In the genomic region with DNA sequence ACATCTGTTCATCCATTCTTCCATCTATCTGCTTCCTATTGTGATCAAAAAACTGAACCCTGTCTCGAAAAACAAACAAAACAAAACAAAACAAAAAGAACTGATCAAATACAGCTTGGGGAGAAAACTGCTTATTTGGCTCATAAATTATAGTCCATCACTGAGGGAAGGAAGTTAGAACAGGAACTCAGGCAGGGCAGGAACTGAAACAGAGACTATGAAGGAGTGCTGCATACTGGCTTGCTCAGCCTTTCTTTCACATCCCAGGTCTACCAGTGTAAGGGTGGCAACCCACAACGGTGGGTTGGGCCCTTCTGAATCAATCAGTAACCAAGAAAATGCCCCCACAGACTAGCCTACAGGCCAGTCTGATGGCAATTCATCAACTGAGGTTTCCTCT, we compare ENCODE assay signal across 10 mouse cellular contexts. TPM values are rescaled to one million over a fixed set of nuclear protein-coding genes. Genes with fewer than 3 reads are reported as not detected.
DNase-seq lines count a peak whose midpoint lies in the region; ATAC-seq and TF ChIP-seq lines count a peak whose summit lies in the region.
"Had no signal": no experiment of that assay in that cellular context is flagged by ENCODE, and none has a peak within 500 bp of the region (broad histone marks: within the 10 kb centered on the region; RNA-seq: fewer than 3 reads in every experiment).

No protein-coding gene starts in this region.

- 60% methylated on average over 2 of the region's 2 CpGs for WGBS in kidney, postnatal 0 days
- WGBS in forebrain, embryonic 10.5 days, result 82% methylated on average over 2 of the region's 2 CpGs
- WGBS in limb, embryonic 11.5 days, result 86% methylated on average over 2 of the region's 2 CpGs
- WGBS in neural tube, embryonic 13.5 days, result 82% methylated on average over 2 of the region's 2 CpGs

- TF ChIP-seq CTCF in kidney, postnatal 0 days (IDR thresholded peaks at IDR 0.05; ENCODE audit: low read depth), result no peak

- H3K9me3 ChIP-seq in kidney, postnatal 0 days (replicated peaks; ENCODE audit: low read length), result no peaks in the 10 kb centered on the region
- H3K9me3 ChIP-seq in forebrain, embryonic 10.5 days, result no peaks in the 10 kb centered on the region
- H3K9me3 ChIP-seq in limb, embryonic 11.5 days (ENCODE audit: control insufficient read depth, low read length), result no peaks in the 10 kb centered on the region
- H3K9me3 ChIP-seq in neural tube, embryonic 13.5 days, result no peaks in the 10 kb centered on the region

- H3K4me1 ChIP-seq in kidney, postnatal 0 days (replicated peaks; ENCODE audit: insufficient read depth, low read length), result peaks cover 18% of the 10 kb centered on the region
- peaks cover 31% of the 10 kb centered on the region for H3K4me1 ChIP-seq in forebrain, embryonic 10.5 days
- H3K4me1 ChIP-seq in limb, embryonic 11.5 days (ENCODE audit: control insufficient read depth, insufficient read depth, low read length), result peaks cover 9% of the 10 kb centered on the region; the same call in 1 of the 2 replicates
- H3K4me1 ChIP-seq in neural tube, embryonic 13.5 days (replicated peaks), result peaks cover 25% of the 10 kb centered on the region

- H3K27ac ChIP-seq in kidney, postnatal 0 days, result peak overlapping the region; percentile 93
- peak overlapping the region; percentile 93 for H3K27ac ChIP-seq in forebrain, embryonic 10.5 days
- H3K27ac ChIP-seq in limb, embryonic 11.5 days (replicated peaks; ENCODE audit: low read depth, low read length), result no peak overlapping the region
- peak overlapping the region; percentile 88 for H3K27ac ChIP-seq in neural tube, embryonic 13.5 days (replicated peaks)
- H3K27ac ChIP-seq: macrophage had no signal

- peak overlapping the region; percentile 99 for H3K9ac ChIP-seq in kidney, postnatal 0 days (ENCODE audit: low read depth, low read length)
- H3K9ac ChIP-seq in limb, embryonic 11.5 days (ENCODE audit: low read length), result peak overlapping the region; percentile 90
- peak overlapping the region; percentile 99 for H3K9ac ChIP-seq in neural tube, embryonic 13.5 days

- ATAC-seq in kidney, postnatal 0 days (replicated peaks; ENCODE audit: low FRiP score, low read depth), result no peak
- ATAC-seq in limb, embryonic 11.5 days (ENCODE audit: insufficient number of reproducible peaks, low FRiP score, low TSS enrichment, low read depth), result no peak
- ATAC-seq in neural tube, embryonic 13.5 days (ENCODE audit: low read depth), result no peak

- no peaks in the 10 kb centered on the region for H3K36me3 ChIP-seq in kidney, postnatal 0 days (ENCODE audit: insufficient read depth, low read length)
- H3K36me3 ChIP-seq in forebrain, embryonic 10.5 days (replicated peaks), result peaks cover 26% of the 10 kb centered on the region
- H3K36me3 ChIP-seq in limb, embryonic 11.5 days (ENCODE audit: control insufficient read depth, insufficient read depth, low read length), result no peaks in the 10 kb centered on the region; the same call in 1 of the 2 replicates
- H3K36me3 ChIP-seq in neural tube, embryonic 13.5 days, result peaks cover 7% of the 10 kb centered on the region

- H3K4me3 ChIP-seq in kidney, postnatal 0 days (replicated peaks; ENCODE audit: low read depth, low read length), result peak overlapping the region; percentile 94
- H3K4me3 ChIP-seq in forebrain, embryonic 10.5 days, result peak overlapping the region; percentile 94
- peak overlapping the region; percentile 95 for H3K4me3 ChIP-seq in limb, embryonic 11.5 days (ENCODE audit: low read depth, low read length)
- peak overlapping the region; percentile 93 for H3K4me3 ChIP-seq in neural tube, embryonic 13.5 days

- DNase-seq in kidney, postnatal 0 days (ENCODE audit: low spot score), result no peak
- DNase-seq in kidney, adult 11 months, result no peak
- no peak for DNase-seq in forebrain, embryonic 10.5 days (ENCODE audit: extremely low spot score, low spot score)
- no peak for DNase-seq in limb, embryonic 11.5 days (ENCODE audit: low spot score)
- DNase-seq in adrenal gland, adult (ENCODE audit: inconsistent age in 2 of 2, low spot score in 1 of 2), result no peak
- no peak for DNase-seq in testis, postnatal 10 days (ENCODE audit: low spot score)
- no peak for DNase-seq in testis, postnatal 14 days (ENCODE audit: low spot score)

- peak overlapping the region; percentile 76 for H3K4me2 ChIP-seq in kidney, postnatal 0 days (ENCODE audit: low read length)
- peak overlapping the region; percentile 66 for H3K4me2 ChIP-seq in limb, embryonic 11.5 days (ENCODE audit: low read depth, severe bottlenecking)
- peak overlapping the region; percentile 95 for H3K4me2 ChIP-seq in neural tube, embryonic 13.5 days

- H3K27me3 ChIP-seq in kidney, postnatal 0 days (ENCODE audit: insufficient read depth, low read length), result no peaks in the 10 kb centered on the region
- H3K27me3 ChIP-seq in forebrain, embryonic 10.5 days (ENCODE audit: poor library complexity, severe bottlenecking), result no peaks in the 10 kb centered on the region
- no peaks in the 10 kb centered on the region for H3K27me3 ChIP-seq in limb, embryonic 11.5 days (ENCODE audit: control insufficient read depth, insufficient read depth, low read length)
- no peaks in the 10 kb centered on the region for H3K27me3 ChIP-seq in neural tube, embryonic 13.5 days
- H3K27me3 ChIP-seq: Patski had no signal

RNA-seq across cellular contexts. Expression of gene Cttn, which starts 0.3 kb away (rescaled TPM):
- 136 and 154 TPM in 2 replicates for polyA plus RNA-seq in kidney, postnatal 0 days (2015; fragmentation: Nextera tagmentation; extraction: Ambion mirVana)
- 192 and 204 TPM in 2 replicates for polyA plus RNA-seq in forebrain, embryonic 10.5 days (2016; fragmentation: Nextera tagmentation; extraction: Ambion mirVana)
- polyA plus RNA-seq in limb, embryonic 11.5 days (2014; fragmentation: Nextera tagmentation; extraction: Ambion mirVana), result 179 and 186 TPM in 2 replicates
- polyA plus RNA-seq in neural tube, embryonic 13.5 days (2015; fragmentation: Nextera tagmentation; extraction: Ambion mirVana), result 158 and 174 TPM in 2 replicates
